In the genomic region with DNA sequence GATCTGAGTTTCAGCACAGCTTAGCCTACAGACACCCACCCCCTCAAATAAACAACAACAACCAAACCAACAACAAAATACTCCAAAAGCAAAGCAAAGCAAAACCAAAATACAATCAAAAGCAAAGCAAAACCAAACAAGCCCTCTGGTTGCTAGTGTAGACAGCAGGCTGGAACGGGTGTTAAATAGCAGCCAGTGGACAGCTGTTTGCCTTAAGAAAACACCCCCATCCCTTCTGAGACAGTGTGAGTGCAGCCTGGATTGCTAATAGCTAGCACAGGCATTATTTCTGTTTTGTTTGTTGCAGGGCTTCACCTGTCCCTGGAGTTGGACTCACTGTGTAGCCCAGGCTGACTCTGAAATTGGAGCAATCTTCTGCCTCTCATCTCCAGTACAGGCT, we compare ENCODE assay signal across 22 mouse cellular contexts. TPM values are rescaled to one million over a fixed set of nuclear protein-coding genes. Genes with fewer than 3 reads are reported as not detected.
DNase-seq lines count a peak whose midpoint lies in the region; ATAC-seq lines count a peak whose summit lies in the region.
"Had no signal": no experiment of that assay in that cellular context is flagged by ENCODE, and none has a peak within 500 bp of the region (broad histone marks: within the 10 kb centered on the region; RNA-seq: fewer than 3 reads in every experiment).

No protein-coding gene starts in this region.

- 33% methylated on average over 1 of the region's 1 CpGs for WGBS in lung, embryonic 16.5 days
- 65% methylated on average over 1 of the region's 1 CpGs for WGBS in midbrain, embryonic 11.5 days
- WGBS in midbrain, embryonic 13.5 days: 75% methylated on average over 1 of the region's 1 CpGs
- WGBS in hindbrain, embryonic 10.5 days: 71% methylated on average over 1 of the region's 1 CpGs

- no peak for DNase-seq in lung, adult 18-20 months
- peak; percentile 76 for DNase-seq in midbrain, embryonic 11.5 days (ENCODE audit: low spot score, missing footprints)
- DNase-seq in hindbrain, embryonic 10.5 days (ENCODE audit: low spot score): no peak
- DNase-seq: adrenal gland, adult 2 months; adrenal gland, postnatal 10 days; adrenal gland, postnatal 25 days; cerebellum, adult 11 months; cerebellum, adult 18-20 months; cerebellum, adult 8-10 months; cerebellum, adult 9-11 months; cerebellum, postnatal 14 days; cerebellum, postnatal 36 days; embryo, embryonic 11 days had no signal

- no peaks in the 10 kb centered on the region; the same call in 1 of the 2 replicates for H3K36me3 ChIP-seq in lung, embryonic 16.5 days (ENCODE audit: control insufficient read depth, insufficient read depth, low read length)
- peaks cover 3% of the 10 kb centered on the region; the same call in 1 of the 2 replicates for H3K36me3 ChIP-seq in midbrain, embryonic 11.5 days (ENCODE audit: control insufficient read depth, insufficient read depth, low read length)
- peaks cover 49% of the 10 kb centered on the region for H3K36me3 ChIP-seq in midbrain, embryonic 13.5 days
- H3K36me3 ChIP-seq in hindbrain, embryonic 10.5 days: peaks cover 20% of the 10 kb centered on the region

- H3K9me3 ChIP-seq in lung, embryonic 16.5 days (ENCODE audit: control insufficient read depth, low read length): no peaks in the 10 kb centered on the region
- no peaks in the 10 kb centered on the region for H3K9me3 ChIP-seq in midbrain, embryonic 11.5 days (ENCODE audit: control insufficient read depth, low read length)
- H3K9me3 ChIP-seq in midbrain, embryonic 13.5 days: no peaks in the 10 kb centered on the region
- no peaks in the 10 kb centered on the region for H3K9me3 ChIP-seq in hindbrain, embryonic 10.5 days
- H3K9me3 ChIP-seq: embryonic facial prominence, embryonic 13.5 days; embryonic facial prominence, embryonic 15.5 days; forebrain, embryonic 10.5 days; forebrain, embryonic 12.5 days had no signal

- H3K4me2 ChIP-seq in lung, embryonic 16.5 days (ENCODE audit: low read depth, low read length): no peak overlapping the region
- H3K4me2 ChIP-seq in midbrain, embryonic 11.5 days: no peak overlapping the region
- no peak overlapping the region for H3K4me2 ChIP-seq in midbrain, embryonic 13.5 days (replicated peaks)
- H3K4me2 ChIP-seq: embryonic facial prominence, embryonic 15.5 days; forebrain, embryonic 12.5 days had no signal

- peaks cover 3% of the 10 kb centered on the region; the same call in 1 of the 2 replicates for H3K4me1 ChIP-seq in lung, embryonic 16.5 days (replicated peaks; ENCODE audit: control insufficient read depth, insufficient read depth, low read length)
- H3K4me1 ChIP-seq in midbrain, embryonic 11.5 days (ENCODE audit: control insufficient read depth, insufficient read depth, low read length): no peaks in the 10 kb centered on the region
- no peaks in the 10 kb centered on the region for H3K4me1 ChIP-seq in midbrain, embryonic 13.5 days (replicated peaks)
- H3K4me1 ChIP-seq in hindbrain, embryonic 10.5 days (replicated peaks): peaks cover 6% of the 10 kb centered on the region; the same call in 1 of the 2 replicates
- H3K4me1 ChIP-seq: embryonic facial prominence, embryonic 13.5 days; forebrain, embryonic 12.5 days had no signal

- no peak overlapping the region for H3K27ac ChIP-seq in lung, embryonic 16.5 days (ENCODE audit: low read length)
- H3K27ac ChIP-seq in midbrain, embryonic 11.5 days (ENCODE audit: low read depth, low read length): no peak overlapping the region
- H3K27ac ChIP-seq in midbrain, embryonic 13.5 days: no peak overlapping the region
- no peak overlapping the region for H3K27ac ChIP-seq in hindbrain, embryonic 10.5 days
- H3K27ac ChIP-seq: embryonic facial prominence, embryonic 13.5 days; embryonic facial prominence, embryonic 15.5 days; forebrain, embryonic 10.5 days; forebrain, embryonic 12.5 days had no signal

- H3K27me3 ChIP-seq in lung, embryonic 16.5 days (ENCODE audit: control insufficient read depth, insufficient read depth, low read depth, low read length): no peaks in the 10 kb centered on the region
- H3K27me3 ChIP-seq in midbrain, embryonic 11.5 days (ENCODE audit: control insufficient read depth, insufficient read depth, low read length): no peaks in the 10 kb centered on the region
- H3K27me3 ChIP-seq in midbrain, embryonic 13.5 days: no peaks in the 10 kb centered on the region
- no peaks in the 10 kb centered on the region for H3K27me3 ChIP-seq in hindbrain, embryonic 10.5 days (ENCODE audit: insufficient read depth, poor library complexity, severe bottlenecking)
- H3K27me3 ChIP-seq: embryonic facial prominence, embryonic 13.5 days; embryonic facial prominence, embryonic 15.5 days; forebrain, embryonic 12.5 days had no signal

- peak; percentile 47 for ATAC-seq in lung, embryonic 16.5 days (ENCODE audit: low read depth)
- no peak for ATAC-seq in midbrain, embryonic 11.5 days (ENCODE audit: low FRiP score)
- ATAC-seq in midbrain, embryonic 13.5 days: no peak
- ATAC-seq: forebrain, embryonic 14.5 days; forebrain, embryonic 16.5 days had no signal

- H3K4me3 ChIP-seq in lung, embryonic 16.5 days (ENCODE audit: low read length): no peak overlapping the region
- no peak overlapping the region for H3K4me3 ChIP-seq in midbrain, embryonic 11.5 days (ENCODE audit: low read depth, low read length)
- H3K4me3 ChIP-seq in midbrain, embryonic 13.5 days (replicated peaks): no peak overlapping the region
- no peak overlapping the region for H3K4me3 ChIP-seq in hindbrain, embryonic 10.5 days
- H3K4me3 ChIP-seq: embryonic facial prominence, embryonic 13.5 days; embryonic facial prominence, embryonic 15.5 days; erythroblast, embryonic 14.5 days; forebrain, embryonic 10.5 days; forebrain, embryonic 12.5 days had no signal

- H3K9ac ChIP-seq in lung, embryonic 16.5 days (ENCODE audit: low read length): no peak overlapping the region
- H3K9ac ChIP-seq in midbrain, embryonic 11.5 days (ENCODE audit: low read length): no peak overlapping the region
- no peak overlapping the region for H3K9ac ChIP-seq in midbrain, embryonic 13.5 days (replicated peaks)
- H3K9ac ChIP-seq: embryonic facial prominence, embryonic 13.5 days; embryonic facial prominence, embryonic 15.5 days; forebrain, embryonic 12.5 days had no signal

RNA-seq across cellular contexts. Expression of a gene that starts 17.7 kb away (rescaled TPM):
- 23.5 and 23.8 TPM in 2 replicates for polyA plus RNA-seq in lung, embryonic 16.5 days (2015; fragmentation: Nextera tagmentation; extraction: Ambion mirVana)
- polyA plus RNA-seq in midbrain, embryonic 11.5 days (2014; fragmentation: Nextera tagmentation; extraction: Ambion mirVana): 26.6 and 27.9 TPM in 2 replicates
- 70.9 and 73.1 TPM in 2 replicates for polyA plus RNA-seq in midbrain, embryonic 13.5 days (2015; fragmentation: Nextera tagmentation; extraction: Ambion mirVana)
- 22.8 and 39.3 TPM in 2 replicates for polyA plus RNA-seq in hindbrain, embryonic 10.5 days (2016; fragmentation: Nextera tagmentation; extraction: Ambion mirVana)

RNA-seq across cellular contexts. Expression of a gene that starts 54.5 kb away (rescaled TPM):
- 55.1 and 57.1 TPM in 2 replicates for polyA plus RNA-seq in lung, embryonic 16.5 days (2015; fragmentation: Nextera tagmentation; extraction: Ambion mirVana)
- 84.7 and 89.3 TPM in 2 replicates for polyA plus RNA-seq in midbrain, embryonic 11.5 days (2014; fragmentation: Nextera tagmentation; extraction: Ambion mirVana)
- polyA plus RNA-seq in midbrain, embryonic 13.5 days (2015; fragmentation: Nextera tagmentation; extraction: Ambion mirVana): 59.1 and 64.7 TPM in 2 replicates
- 74.5 and 78.5 TPM in 2 replicates for polyA plus RNA-seq in hindbrain, embryonic 10.5 days (2016; fragmentation: Nextera tagmentation; extraction: Ambion mirVana)
